Mouse (Mus musculus) thymus, postnatal 36 days (tissue): ENCODE data around the gene Hoxa9.

Experiments
- DNase-seq, 2 experiments: peaks; one replicate each; pipeline ENCODE4 v3.0.0; 2022; ENCODE audit warnings: mixed read lengths in 2 of 2

Gene Hoxa9

GRCm38 (mm10) chr6:52215070-52215469, 15.8 kb downstream of the Hoxa9 start:
- peak in 1 of 2 experiments; percentile 7 for DNase-seq

- DNase-seq, result no peak
Observed at GRCm38 (mm10) chr6:52214271-52214670, 16.6 kb downstream of the Hoxa9 start.

- DNase-seq, result peak in 1 of 2 experiments; percentile 17
Observed at GRCm38 (mm10) chr6:52213119-52213986, 17.5 kb downstream of the Hoxa9 start, which contains the start of the genes Hoxa3 and Gm28308. Gene Hoxa3, minus strand, starts transcription at chr6:52213336. Gene Gm28308, minus strand, starts transcription at chr6:52213339.

- DNase-seq, result peak in 1 of 2 experiments; percentile 7
Observed at GRCm38 (mm10) chr6:52212556-52213118, 18.3 kb downstream of the Hoxa9 start.

GRCm38 (mm10) chr6:52211961-52212360, 18.9 kb downstream of the Hoxa9 start:
- DNase-seq, result peak in 1 of 2 experiments; percentile 11

GRCm38 (mm10) chr6:52211170-52211935, 19.5 kb downstream of the Hoxa9 start:
- DNase-seq, result peak; percentile 72 to 75

- no peak for DNase-seq
Observed at GRCm38 (mm10) chr6:52209685-52210046, 21.2 kb downstream of the Hoxa9 start.

- DNase-seq, result no peak
Observed at GRCm38 (mm10) chr6:52208868-52209684, 21.8 kb downstream of the Hoxa9 start.

- no peak for DNase-seq
Observed at GRCm38 (mm10) chr6:52208072-52208867, 22.6 kb downstream of the Hoxa9 start, which contains the start of gene Hoxa6. Gene Hoxa6, minus strand, starts transcription at chr6:52208722.

GRCm38 (mm10) chr6:52207684-52207976, 23.3 kb downstream of the Hoxa9 start:
- no peak for DNase-seq

GRCm38 (mm10) chr6:52206882-52207683, 23.8 kb downstream of the Hoxa9 start:
- DNase-seq, result no peak

- DNase-seq, result no peak
Observed at GRCm38 (mm10) chr6:52205638-52206621, 25.0 kb downstream of the Hoxa9 start.

- DNase-seq, result no peak
Observed at GRCm38 (mm10) chr6:52205221-52205620, 25.7 kb downstream of the Hoxa9 start.

- no peak for DNase-seq
Observed at GRCm38 (mm10) chr6:52204050-52204752, 26.7 kb downstream of the Hoxa9 start, which contains the start of gene Hoxa5. Gene Hoxa5, minus strand, starts transcription at chr6:52204587.

GRCm38 (mm10) chr6:52203371-52204049, 27.4 kb downstream of the Hoxa9 start:
- no peak for DNase-seq

GRCm38 (mm10) chr6:52203121-52203370, 27.8 kb downstream of the Hoxa9 start:
- no peak for DNase-seq

GRCm38 (mm10) chr6:52202362-52203120, 28.3 kb downstream of the Hoxa9 start:
- DNase-seq, result no peak

GRCm38 (mm10) chr6:52201269-52201668, 29.6 kb downstream of the Hoxa9 start:
- no peak for DNase-seq
